Mouse (Mus musculus) liver, postnatal 0 days (tissue): Measurements from ENCODE around the gene Smyd3. TPM values are rescaled to one million over a fixed set of nuclear protein-coding genes. Genes with fewer than 3 reads are reported as not detected.

Source experiments
- ATAC-seq: fragments of 200-750 bp; cut with Nextera tagmentation; 2 replicates; pipeline ENCODE4 v1.8.0; 2017; ENCODE audit warnings: mild to moderate bottlenecking, moderate library complexity
- DNase-seq: peaks from one replicate; pipeline ENCODE4 v3.0.0-alpha.2; 2016
- H3K27ac ChIP-seq: fragments of 300-500 bp; sonication (generic); 2 replicates; pipeline ENCODE4 v1.5.1; 2014; ENCODE audit warnings: antibody characterized with exemption, moderate library complexity, mild to moderate bottlenecking, low read depth
- H3K27me3 ChIP-seq: fragments of 300-500 bp; sonication (generic); 2 replicates; pipeline ENCODE4 v1.6.1; 2014; ENCODE audit warnings: low read length, control low read depth, mixed read lengths; ENCODE audit not compliant: insufficient read depth
- H3K36me3 ChIP-seq: fragments of 300-500 bp; sonication (generic); replicated peaks from 2 replicates; pipeline ENCODE4 v1.6.1; 2014; ENCODE audit warnings: mild to moderate bottlenecking, control low read depth, low read length, moderate library complexity, mixed read lengths; ENCODE audit not compliant: insufficient read depth
- H3K4me1 ChIP-seq: fragments of 300-500 bp; sonication (generic); 2 replicates; pipeline ENCODE4 v1.6.1; 2014; ENCODE audit warnings: antibody characterized with exemption, mild to moderate bottlenecking, control low read depth; ENCODE audit not compliant: insufficient read depth
- H3K4me2 ChIP-seq: fragments of 300-500 bp; sonication (generic); 2 replicates; pipeline ENCODE4 v1.6.1; 2014; ENCODE audit warnings: low read depth, mild to moderate bottlenecking, low read length, moderate library complexity, mixed read lengths
- H3K4me3 ChIP-seq: fragments of 300-500 bp; sonication (generic); 2 replicates; pipeline ENCODE4 v1.5.1; 2014; ENCODE audit warnings: low read depth, low read length
- H3K9ac ChIP-seq: fragments of 300-500 bp; sonication (generic); replicated peaks from 2 replicates; pipeline ENCODE4 v1.6.1; 2014; ENCODE audit warnings: mild to moderate bottlenecking, moderate library complexity
- H3K9me3 ChIP-seq: fragments of 300-500 bp; sonication (generic); 2 replicates; pipeline ENCODE4 v1.6.1; 2016; ENCODE audit warnings: mild to moderate bottlenecking, control low read depth, low read length, mixed read lengths
- CTCF ChIP-seq: sonication (generic); IDR thresholded peaks from 2 replicates; pipeline ENCODE4 v1.5.1; 2016; ENCODE audit warnings: antibody characterized with exemption, low read depth
- EP300 ChIP-seq: IDR thresholded peaks from 2 replicates; pipeline ENCODE4 v1.6.1; 2016; ENCODE audit warnings: antibody characterized with exemption, low read depth, mild to moderate bottlenecking
- WGBS: fragments of 180-500 bp; shearing (Covaris S2); extraction: QIAGEN DNeasy Blood & Tissue Kit; methylation state at CpG from one replicate; pipeline ENCODE4 v1.1.7; 2014; ENCODE audit not compliant: insufficient replicate concordance; 5-methylcytosine and 5-hydroxymethylcytosine counted together
- polyA plus RNA-seq: library from polyadenylated mRNA; unstranded; fragments of >200 nt; fragmentation: Nextera tagmentation; extraction: Ambion mirVana; gene quantifications from 2 replicates; pipeline ENCODE4 v1.2.1, GENCODE M21; 2015

Gene Smyd3
- polyA plus RNA-seq, 1 experiment from 2014 or later = 5.1 TPM

GRCm38 (mm10) chr1:179243554-179243953 lies 274.3 kb downstream of the Smyd3 start:
- no peaks in the 10 kb centered on the region for H3K27me3 ChIP-seq
- WGBS = 82% methylated on average over 8 of the region's 8 CpGs
- no peaks in the 10 kb centered on the region for H3K36me3 ChIP-seq
- DNase-seq (no peak), ATAC-seq (no peak)
- H3K4me2 ChIP-seq = no peak overlapping the region
- TF ChIP-seq CTCF (no peak), EP300 (no peak)
- no peak overlapping the region for H3K9ac ChIP-seq
- no peaks in the 10 kb centered on the region for H3K9me3 ChIP-seq
- H3K27ac ChIP-seq = no peak overlapping the region
- no peak overlapping the region for H3K4me3 ChIP-seq
- no peaks in the 10 kb centered on the region for H3K4me1 ChIP-seq

- Histone ChIP-seq H3K9ac (no peak overlapping the region), H3K4me3 (no peak overlapping the region), H3K4me1 (no peaks in the 10 kb centered on the region; the same call in 1 of the 2 replicates), H3K9me3 (no peaks in the 10 kb centered on the region), H3K36me3 (no peaks in the 10 kb centered on the region), H3K27ac (no peak overlapping the region), H3K27me3 (no peaks in the 10 kb centered on the region), H3K4me2 (no peak overlapping the region)
- no peak for DNase-seq
- no peak for TF ChIP-seq EP300
- no peak for TF ChIP-seq CTCF
- ATAC-seq = no peak
- 60% methylated on average over 6 of the region's 6 CpGs for WGBS
Observed at GRCm38 (mm10) chr1:179240663-179241279, 277.1 kb downstream of the Smyd3 start.

- no peak overlapping the region for H3K4me3 ChIP-seq
- no peak for ATAC-seq
- no peaks in the 10 kb centered on the region for H3K36me3 ChIP-seq
- no peak for TF ChIP-seq CTCF
- no peak for TF ChIP-seq EP300
- no peak overlapping the region for H3K4me2 ChIP-seq
- H3K9me3 ChIP-seq = no peaks in the 10 kb centered on the region
- WGBS = 80% methylated on average over 2 of the region's 2 CpGs
- DNase-seq = no peak
- no peaks in the 10 kb centered on the region for H3K27me3 ChIP-seq
- no peaks in the 10 kb centered on the region; the same call in 1 of the 2 replicates for H3K4me1 ChIP-seq
- H3K9ac ChIP-seq = no peak overlapping the region
- no peak overlapping the region for H3K27ac ChIP-seq
Observed at GRCm38 (mm10) chr1:179238639-179239038, 279.2 kb downstream of the Smyd3 start.

- WGBS = 44% methylated on average over 7 of the region's 7 CpGs
- Histone ChIP-seq H3K9me3 (no peaks in the 10 kb centered on the region), H3K27me3 (no peaks in the 10 kb centered on the region), H3K9ac (no peak overlapping the region), H3K4me2 (no peak overlapping the region), H3K4me3 (no peak overlapping the region), H3K4me1 (no peaks in the 10 kb centered on the region; the same call in 1 of the 2 replicates), H3K36me3 (no peaks in the 10 kb centered on the region), H3K27ac (no peak overlapping the region)
- peak; percentile 44 for TF ChIP-seq CTCF
- no peak for TF ChIP-seq EP300
- no peak for DNase-seq
- ATAC-seq = no peak
Observed at GRCm38 (mm10) chr1:179237989-179238388, 279.9 kb downstream of the Smyd3 start.

- H3K27me3 ChIP-seq = no peaks in the 10 kb centered on the region
- no peaks in the 10 kb centered on the region for H3K36me3 ChIP-seq
- TF ChIP-seq CTCF (no peak), EP300 (no peak)
- no peaks in the 10 kb centered on the region for H3K9me3 ChIP-seq
- no peak overlapping the region for H3K4me3 ChIP-seq
- peaks cover 3% of the 10 kb centered on the region for H3K4me1 ChIP-seq
- ATAC-seq (peak; percentile 72), DNase-seq (no peak)
- WGBS = 62% methylated on average over 8 of the region's 8 CpGs
- H3K9ac ChIP-seq = no peak overlapping the region
- H3K27ac ChIP-seq = no peak overlapping the region
- H3K4me2 ChIP-seq = no peak overlapping the region
Observed at GRCm38 (mm10) chr1:179236217-179236840, 281.5 kb downstream of the Smyd3 start.

GRCm38 (mm10) chr1:179231777-179232661 lies 285.8 kb downstream of the Smyd3 start:
- H3K27ac ChIP-seq = no peak overlapping the region
- ATAC-seq = peak; percentile 69

More at GRCm38 (mm10) chr1:179231777-179232661, 285.8 kb downstream of the Smyd3 start:
- 52% methylated on average over 13 of the region's 13 CpGs for WGBS
- Histone ChIP-seq H3K4me1 (peaks cover 4% of the 10 kb centered on the region), H3K4me3 (no peak overlapping the region), H3K9me3 (no peaks in the 10 kb centered on the region), H3K36me3 (no peaks in the 10 kb centered on the region), H3K27me3 (no peaks in the 10 kb centered on the region), H3K9ac (no peak overlapping the region), H3K4me2 (no peak overlapping the region)
- peak; percentile 79 for DNase-seq
- no peak for TF ChIP-seq EP300
- TF ChIP-seq CTCF = peak; percentile 80
